Mouse (Mus musculus): ENCODE measurements around the gene Fabp6. TPM values are rescaled to one million over a fixed set of nuclear protein-coding genes. Genes with fewer than 3 reads are reported as not detected.
A peak's percentile ranks its signal among the peaks of the same experiment; 100 is the strongest.

The Fabp6 gene
- polyA plus RNA-seq, 1 experiment from 2014 or later: not detected

GRCm38 (mm10) chr11:43559515-43560292 lies 41.6 kb downstream of the Fabp6 start:
- no peak overlapping the region for H3K27ac ChIP-seq (ENCODE audit: low read depth, low read length)
- ATAC-seq: peak; percentile 62

DNA sequence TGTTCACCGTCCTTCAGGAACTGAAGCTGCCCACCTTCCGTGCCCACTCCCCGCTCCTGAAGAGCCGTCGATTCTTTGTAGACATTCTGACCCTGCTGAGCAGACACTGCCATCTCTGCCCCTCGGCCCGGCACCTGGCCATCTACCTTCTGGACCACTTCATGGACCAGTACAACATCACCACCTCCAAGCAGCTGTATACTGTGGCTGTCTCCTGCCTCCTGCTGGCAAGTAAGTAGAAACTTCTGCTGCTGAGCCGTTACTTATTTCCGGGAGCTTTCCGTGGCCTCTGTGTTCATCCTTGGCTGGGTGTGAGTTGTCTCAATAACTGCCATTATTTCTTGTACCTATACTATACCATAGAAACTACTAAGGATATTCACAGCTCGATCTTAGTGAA lies 44.8 kb downstream of the Fabp6 start:
- Histone ChIP-seq H3K4me3 (ENCODE audit: low read length) (no peak overlapping the region), H3K9me3 (ENCODE audit: control insufficient read depth, low read length) (no peaks in the 10 kb centered on the region), H3K27me3 (replicated peaks; ENCODE audit: control insufficient read depth, insufficient read depth, low read length) (no peaks in the 10 kb centered on the region), H3K36me3 (ENCODE audit: control insufficient read depth, insufficient read depth, low read length) (no peaks in the 10 kb centered on the region; the same call in 1 of the 2 replicates), H3K9ac (ENCODE audit: low read depth, low read length) (no peak overlapping the region), H3K4me2 (ENCODE audit: low read length) (no peak overlapping the region), H3K4me1 (ENCODE audit: control insufficient read depth, insufficient read depth, low read depth, low read length) (no peaks in the 10 kb centered on the region), H3K27ac (ENCODE audit: low read depth, low read length) (no peak overlapping the region)
- 92% methylated on average over 11 of the region's 11 CpGs for WGBS
- no peak for ATAC-seq

More at GRCm38 (mm10) chr11:43559515-43560292, 41.6 kb downstream of the Fabp6 start:
- 9% methylated on average over 6 of the region's 6 CpGs for WGBS
- no peaks in the 10 kb centered on the region for H3K27me3 ChIP-seq (replicated peaks; ENCODE audit: control insufficient read depth, insufficient read depth, low read length)
- no peak overlapping the region for H3K4me3 ChIP-seq (ENCODE audit: low read length)
- H3K9me3 ChIP-seq (ENCODE audit: control insufficient read depth, low read length): no peaks in the 10 kb centered on the region
- peaks cover 3% of the 10 kb centered on the region; the same call in 1 of the 2 replicates for H3K4me1 ChIP-seq (ENCODE audit: control insufficient read depth, insufficient read depth, low read depth, low read length)
- H3K36me3 ChIP-seq (ENCODE audit: control insufficient read depth, insufficient read depth, low read length): no peaks in the 10 kb centered on the region; the same call in 1 of the 2 replicates
- no peak overlapping the region for H3K9ac ChIP-seq (ENCODE audit: low read depth, low read length)
- no peak overlapping the region for H3K4me2 ChIP-seq (ENCODE audit: low read length)

DNA sequence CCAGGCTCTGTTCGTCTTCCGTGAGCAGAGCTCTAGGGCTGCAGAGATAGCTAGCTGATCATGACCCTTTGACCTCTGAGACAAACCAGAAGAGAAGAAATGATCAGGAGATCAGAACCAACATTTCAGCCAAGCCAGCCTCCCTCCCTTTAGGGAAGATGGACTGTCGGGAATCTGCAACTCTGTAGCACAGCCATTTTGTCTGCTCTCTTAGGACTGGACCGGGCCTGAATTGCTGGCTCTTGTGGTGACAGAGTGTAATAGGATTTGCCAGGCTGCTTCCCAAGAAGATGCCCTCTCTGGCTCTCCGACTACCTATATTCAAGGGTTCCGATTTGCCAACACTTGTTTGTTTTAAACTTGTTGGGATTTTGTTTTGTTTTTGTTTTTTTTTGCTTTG lies 48.7 kb downstream of the Fabp6 start:
- 81% methylated on average over 6 of the region's 6 CpGs for WGBS

DNA sequence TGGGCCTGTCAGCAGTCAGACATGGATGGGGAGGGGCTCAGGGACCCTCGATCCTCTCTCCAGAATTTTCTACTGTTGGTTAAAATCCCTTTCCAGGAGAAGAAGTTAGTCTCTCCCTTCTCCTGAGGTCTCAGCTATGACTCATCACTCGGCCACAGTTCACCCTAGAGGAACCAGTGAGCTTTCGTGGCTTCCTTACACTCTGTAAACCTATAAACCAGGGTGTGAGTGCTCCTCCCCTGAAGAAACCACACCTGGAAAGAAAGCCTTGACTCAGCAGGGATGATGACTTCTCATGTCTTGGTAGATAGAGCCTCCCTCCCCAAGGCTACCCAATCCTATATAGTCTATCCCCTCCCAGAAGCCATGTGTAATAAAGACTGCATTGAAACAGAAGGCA lies 49.6 kb downstream of the Fabp6 start:
- Histone ChIP-seq H3K9ac (ENCODE audit: low read depth, low read length) (no peak overlapping the region), H3K4me2 (ENCODE audit: low read length) (no peak overlapping the region), H3K27me3 (replicated peaks; ENCODE audit: control insufficient read depth, insufficient read depth, low read length) (no peaks in the 10 kb centered on the region), H3K4me3 (ENCODE audit: low read length) (no peak overlapping the region), H3K4me1 (ENCODE audit: control insufficient read depth, insufficient read depth, low read depth, low read length) (peaks cover 21% of the 10 kb centered on the region), H3K27ac (ENCODE audit: low read depth, low read length) (no peak overlapping the region), H3K9me3 (ENCODE audit: control insufficient read depth, low read length) (no peaks in the 10 kb centered on the region), H3K36me3 (ENCODE audit: control insufficient read depth, insufficient read depth, low read length) (no peaks in the 10 kb centered on the region)
- WGBS: 90% methylated on average over 3 of the region's 3 CpGs
- ATAC-seq: no peak

More for the DNA sequence above, 48.7 kb downstream of the Fabp6 start:
- no peak for ATAC-seq
- H3K4me1 ChIP-seq (ENCODE audit: control insufficient read depth, insufficient read depth, low read depth, low read length): peaks cover 21% of the 10 kb centered on the region
- H3K4me3 ChIP-seq (ENCODE audit: low read length): no peak overlapping the region
- no peaks in the 10 kb centered on the region for H3K36me3 ChIP-seq (ENCODE audit: control insufficient read depth, insufficient read depth, low read length)
- no peak overlapping the region for H3K4me2 ChIP-seq (ENCODE audit: low read length)
- H3K9me3 ChIP-seq (ENCODE audit: control insufficient read depth, low read length): no peaks in the 10 kb centered on the region
- no peaks in the 10 kb centered on the region for H3K27me3 ChIP-seq (replicated peaks; ENCODE audit: control insufficient read depth, insufficient read depth, low read length)
- no peak overlapping the region for H3K27ac ChIP-seq (ENCODE audit: low read depth, low read length)
- H3K9ac ChIP-seq (ENCODE audit: low read depth, low read length): no peak overlapping the region

DNA sequence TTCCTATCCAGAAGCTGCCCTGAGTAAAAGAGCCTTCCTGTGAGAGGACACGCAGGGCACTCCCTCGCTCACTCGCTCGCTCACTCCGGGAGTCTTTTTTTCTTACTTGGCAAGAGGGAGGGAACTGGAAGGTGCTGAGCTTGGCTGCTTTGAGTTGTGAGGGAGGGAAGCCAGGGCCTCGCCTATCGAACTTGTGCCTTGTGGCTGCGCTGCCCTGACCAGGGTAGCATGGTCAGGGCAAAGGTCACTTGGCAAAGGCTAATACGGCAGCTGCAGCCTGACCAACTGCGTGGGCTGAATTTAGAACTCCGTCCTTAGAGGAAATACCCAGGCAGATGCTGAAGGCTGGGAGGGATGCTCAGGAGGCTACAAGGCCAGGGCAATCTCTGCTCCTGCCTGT lies 51.6 kb downstream of the Fabp6 start:
- ATAC-seq: peak; percentile 15; the same call in 1 of the 2 replicates
- H3K9me3 ChIP-seq (ENCODE audit: control insufficient read depth, low read length): no peaks in the 10 kb centered on the region
- 0 out of 2 replicates have a peak overlapping the region, but pooled peaks have one; percentile 21 for H3K9ac ChIP-seq (ENCODE audit: low read depth, low read length)
- H3K4me2 ChIP-seq (ENCODE audit: low read length): no peak overlapping the region
- peaks cover 21% of the 10 kb centered on the region for H3K4me1 ChIP-seq (ENCODE audit: control insufficient read depth, insufficient read depth, low read depth, low read length)
- H3K27ac ChIP-seq (ENCODE audit: low read depth, low read length): no peak overlapping the region
- 38% methylated on average over 11 of the region's 11 CpGs for WGBS
- no peaks in the 10 kb centered on the region for H3K36me3 ChIP-seq (ENCODE audit: control insufficient read depth, insufficient read depth, low read length)
- H3K4me3 ChIP-seq (ENCODE audit: low read length): no peak overlapping the region
- H3K27me3 ChIP-seq (replicated peaks; ENCODE audit: control insufficient read depth, insufficient read depth, low read length): no peaks in the 10 kb centered on the region

GRCm38 (mm10) chr11:43548657-43549435 lies 52.5 kb downstream of the Fabp6 start:
- Histone ChIP-seq H3K9me3 (ENCODE audit: control insufficient read depth, low read length) (no peaks in the 10 kb centered on the region), H3K4me3 (ENCODE audit: low read length) (no peak overlapping the region), H3K4me1 (ENCODE audit: control insufficient read depth, insufficient read depth, low read depth, low read length) (peaks cover 21% of the 10 kb centered on the region), H3K4me2 (ENCODE audit: low read length) (no peak overlapping the region), H3K9ac (ENCODE audit: low read depth, low read length) (no peak overlapping the region), H3K27ac (ENCODE audit: low read depth, low read length) (no peak overlapping the region), H3K36me3 (ENCODE audit: control insufficient read depth, insufficient read depth, low read length) (no peaks in the 10 kb centered on the region), H3K27me3 (replicated peaks; ENCODE audit: control insufficient read depth, insufficient read depth, low read length) (no peaks in the 10 kb centered on the region)
- ATAC-seq: no peak; the same call in 1 of the 2 replicates
- 65% methylated on average over 12 of the region's 12 CpGs for WGBS

GRCm38 (mm10) chr11:43548148-43548547 lies 53.2 kb downstream of the Fabp6 start:
- Histone ChIP-seq H3K27me3 (replicated peaks; ENCODE audit: control insufficient read depth, insufficient read depth, low read length) (no peaks in the 10 kb centered on the region), H3K27ac (ENCODE audit: low read depth, low read length) (peak overlapping the region; percentile 42; the same call in 1 of the 2 replicates), H3K9me3 (ENCODE audit: control insufficient read depth, low read length) (no peaks in the 10 kb centered on the region), H3K4me2 (ENCODE audit: low read length) (no peak overlapping the region), H3K9ac (ENCODE audit: low read depth, low read length) (no peak overlapping the region), H3K4me3 (ENCODE audit: low read length) (no peak overlapping the region), H3K36me3 (ENCODE audit: control insufficient read depth, insufficient read depth, low read length) (no peaks in the 10 kb centered on the region), H3K4me1 (ENCODE audit: control insufficient read depth, insufficient read depth, low read depth, low read length) (peaks cover 21% of the 10 kb centered on the region)
- ATAC-seq: peak; percentile 89
- WGBS: 22% methylated on average over 7 of the region's 7 CpGs

DNA sequence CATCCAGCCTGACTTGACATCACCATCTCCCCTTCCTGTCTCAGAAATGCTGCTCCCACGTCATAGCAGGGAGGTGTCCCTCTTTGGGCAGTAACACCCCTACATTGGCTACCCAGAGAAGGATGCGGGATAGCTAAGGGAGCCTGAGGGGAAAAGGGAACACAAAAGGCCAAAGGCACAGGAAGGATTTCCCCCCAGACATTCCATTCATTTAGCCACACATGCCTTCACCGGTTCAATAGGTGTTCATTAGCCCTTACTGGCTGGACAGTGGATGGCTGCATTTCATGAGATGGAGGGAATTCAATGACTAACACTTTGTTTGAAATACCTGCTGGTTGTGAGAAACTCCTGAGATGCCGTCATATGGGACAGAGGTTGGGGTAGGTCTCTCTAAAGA lies 54.7 kb downstream of the Fabp6 start:
- no peak for ATAC-seq
- H3K9me3 ChIP-seq (ENCODE audit: control insufficient read depth, low read length): no peaks in the 10 kb centered on the region
- H3K36me3 ChIP-seq (ENCODE audit: control insufficient read depth, insufficient read depth, low read length): no peaks in the 10 kb centered on the region
- H3K4me3 ChIP-seq (ENCODE audit: low read length): no peak overlapping the region
- H3K4me2 ChIP-seq (ENCODE audit: low read length): no peak overlapping the region
- no peak overlapping the region for H3K9ac ChIP-seq (ENCODE audit: low read depth, low read length)
- no peak overlapping the region for H3K27ac ChIP-seq (ENCODE audit: low read depth, low read length)
- peaks cover 21% of the 10 kb centered on the region for H3K4me1 ChIP-seq (ENCODE audit: control insufficient read depth, insufficient read depth, low read depth, low read length)
- no peaks in the 10 kb centered on the region for H3K27me3 ChIP-seq (replicated peaks; ENCODE audit: control insufficient read depth, insufficient read depth, low read length)
- 50% methylated on average over 4 of the region's 4 CpGs for WGBS

Measured in hindbrain, embryonic 16.5 days (tissue).